Mouse (Mus musculus) kidney, embryonic 14.5 days (tissue): ENCODE measurements at regions not wholly inside any gene's neighbourhood (a gene's known extent, or its start where the extent isn't known, plus 50 kb on each side); places are given as distances from the start of the nearest gene placed in this dataset.

Experiments used
- ATAC-seq: fragments of 200-750 bp; cut with Nextera tagmentation; 2 replicates; pipeline ENCODE4 v1.8.0; 2017; ENCODE audit warnings: moderate number of reproducible peaks, mild to moderate bottlenecking, moderate TSS enrichment, moderate library complexity; ENCODE audit not compliant: low FRiP score, low TSS enrichment
- H3K27ac ChIP-seq: fragments of 300-500 bp; sonication (generic); 2 replicates; pipeline ENCODE4 v1.5.1; 2014; ENCODE audit warnings: low read depth, mild to moderate bottlenecking, low read length, moderate library complexity, mixed read lengths
- H3K27me3 ChIP-seq: fragments of 300-500 bp; sonication (generic); 2 replicates; pipeline ENCODE4 v1.6.1; 2014; ENCODE audit warnings: mild to moderate bottlenecking, low read length; ENCODE audit not compliant: control insufficient read depth, insufficient read depth
- H3K36me3 ChIP-seq: fragments of 300-500 bp; sonication (generic); 2 replicates; pipeline ENCODE4 v1.6.1; 2014; ENCODE audit warnings: low read length, mixed read lengths; ENCODE audit not compliant: control insufficient read depth, insufficient read depth
- H3K4me1 ChIP-seq: fragments of 300-500 bp; sonication (generic); 2 replicates; pipeline ENCODE4 v1.6.1; 2014; ENCODE audit warnings: low read length, mixed read lengths; ENCODE audit not compliant: control insufficient read depth, insufficient read depth
- H3K4me2 ChIP-seq: fragments of 300-500 bp; sonication (generic); replicated peaks from 2 replicates; pipeline ENCODE4 v1.6.1; 2014; ENCODE audit warnings: low read depth, mild to moderate bottlenecking, low read length
- H3K4me3 ChIP-seq: fragments of 300-500 bp; sonication (generic); 2 replicates; pipeline ENCODE4 v1.5.1; 2014; ENCODE audit warnings: mild to moderate bottlenecking, low read length
- H3K9ac ChIP-seq: fragments of 300-500 bp; sonication (generic); 2 replicates; pipeline ENCODE4 v1.6.1; 2014; ENCODE audit warnings: low read depth, mild to moderate bottlenecking, low read length, moderate library complexity
- H3K9me3 ChIP-seq: fragments of 300-500 bp; sonication (generic); 2 replicates; pipeline ENCODE4 v1.6.1; 2016; ENCODE audit warnings: low read length; ENCODE audit not compliant: control insufficient read depth
- WGBS: fragments of 180-500 bp; shearing (Covaris S2); extraction: QIAGEN DNeasy Blood & Tissue Kit; methylation state at CpG from one replicate; pipeline ENCODE4 v1.1.7; 2014; 5-methylcytosine and 5-hydroxymethylcytosine counted together

GRCm38 (mm10) chr14:76632763-76633162 is 76.1 kb upstream of the Serp2 start:
- no peak for ATAC-seq
- Histone ChIP-seq H3K27ac (no peak overlapping the region), H3K4me3 (no peak overlapping the region), H3K36me3 (no peaks in the 10 kb centered on the region), H3K9me3 (no peaks in the 10 kb centered on the region), H3K4me2 (no peak overlapping the region), H3K27me3 (no peaks in the 10 kb centered on the region), H3K4me1 (peaks cover 7% of the 10 kb centered on the region), H3K9ac (no peak overlapping the region)
- WGBS, result 63% methylated on average over 6 of the region's 6 CpGs

- Histone ChIP-seq H3K36me3 (no peaks in the 10 kb centered on the region), H3K9ac (no peak overlapping the region), H3K4me1 (peaks cover 7% of the 10 kb centered on the region), H3K4me3 (no peak overlapping the region), H3K27ac (no peak overlapping the region), H3K27me3 (no peaks in the 10 kb centered on the region), H3K9me3 (no peaks in the 10 kb centered on the region), H3K4me2 (no peak overlapping the region)
- ATAC-seq, result no peak
- WGBS, result 62% methylated on average over 6 of the region's 6 CpGs
Measured at GRCm38 (mm10) chr14:76631740-76632139, 75.1 kb upstream of the Serp2 start.

GRCm38 (mm10) chr14:76631181-76631580 is 74.5 kb upstream of the Serp2 start:
- no peak for ATAC-seq
- no peaks in the 10 kb centered on the region for H3K36me3 ChIP-seq
- no peaks in the 10 kb centered on the region for H3K9me3 ChIP-seq
- H3K4me3 ChIP-seq, result no peak overlapping the region
- WGBS, result 78% methylated on average over 4 of the region's 4 CpGs
- H3K9ac ChIP-seq, result no peak overlapping the region
- peaks cover 7% of the 10 kb centered on the region for H3K4me1 ChIP-seq
- H3K4me2 ChIP-seq, result no peak overlapping the region
- no peaks in the 10 kb centered on the region for H3K27me3 ChIP-seq
- H3K27ac ChIP-seq, result no peak overlapping the region

- no peak overlapping the region for H3K4me3 ChIP-seq
- 81% methylated on average over 11 of the region's 11 CpGs for WGBS
Measured at GRCm38 (mm10) chr14:76629913-76630478, 73.3 kb upstream of the Serp2 start.

GRCm38 (mm10) chr14:76628182-76628892 is 71.6 kb upstream of the Serp2 start:
- H3K9ac ChIP-seq, result no peak overlapping the region
- ATAC-seq, result no peak
- H3K4me3 ChIP-seq, result no peak overlapping the region
- H3K9me3 ChIP-seq, result no peaks in the 10 kb centered on the region
- no peak overlapping the region for H3K4me2 ChIP-seq
- H3K36me3 ChIP-seq, result no peaks in the 10 kb centered on the region
- WGBS, result 59% methylated on average over 10 of the region's 10 CpGs
- peaks cover 27% of the 10 kb centered on the region for H3K4me1 ChIP-seq
- no peaks in the 10 kb centered on the region for H3K27me3 ChIP-seq
- peak overlapping the region; percentile 51; the same call in 1 of the 2 replicates for H3K27ac ChIP-seq

More at GRCm38 (mm10) chr14:76629913-76630478, 73.3 kb upstream of the Serp2 start:
- no peak overlapping the region for H3K4me2 ChIP-seq
- H3K9me3 ChIP-seq, result no peaks in the 10 kb centered on the region
- H3K4me1 ChIP-seq, result peaks cover 15% of the 10 kb centered on the region
- no peak overlapping the region for H3K9ac ChIP-seq
- no peaks in the 10 kb centered on the region for H3K27me3 ChIP-seq
- H3K27ac ChIP-seq, result no peak overlapping the region
- ATAC-seq, result no peak
- H3K36me3 ChIP-seq, result no peaks in the 10 kb centered on the region

GRCm38 (mm10) chr14:76625589-76626368 is 69.1 kb upstream of the Serp2 start:
- WGBS, result 70% methylated on average over 10 of the region's 10 CpGs
- ATAC-seq, result no peak
- Histone ChIP-seq H3K36me3 (no peaks in the 10 kb centered on the region), H3K27me3 (no peaks in the 10 kb centered on the region), H3K9me3 (no peaks in the 10 kb centered on the region), H3K4me2 (no peak overlapping the region), H3K4me1 (peaks cover 38% of the 10 kb centered on the region), H3K27ac (no peak overlapping the region; the same call in 1 of the 2 replicates), H3K9ac (no peak overlapping the region), H3K4me3 (no peak overlapping the region)

- ATAC-seq, result no peak
- H3K4me1 ChIP-seq, result peaks cover 38% of the 10 kb centered on the region
- no peaks in the 10 kb centered on the region for H3K27me3 ChIP-seq
- 68% methylated on average over 7 of the region's 7 CpGs for WGBS
- no peaks in the 10 kb centered on the region for H3K36me3 ChIP-seq
- H3K9me3 ChIP-seq, result no peaks in the 10 kb centered on the region
- H3K27ac ChIP-seq, result no peak overlapping the region; the same call in 1 of the 2 replicates
- H3K4me3 ChIP-seq, result no peak overlapping the region
- no peak overlapping the region for H3K9ac ChIP-seq
- H3K4me2 ChIP-seq, result no peak overlapping the region
Measured at GRCm38 (mm10) chr14:76624626-76625378, 68.1 kb upstream of the Serp2 start.

- Histone ChIP-seq H3K36me3 (no peaks in the 10 kb centered on the region), H3K4me2 (peak overlapping the region; percentile 23; the same call in 1 of the 2 replicates), H3K27me3 (no peaks in the 10 kb centered on the region), H3K4me1 (peaks cover 38% of the 10 kb centered on the region), H3K27ac (peak overlapping the region; percentile 93), H3K9ac (peak overlapping the region; percentile 38; the same call in 1 of the 2 replicates), H3K9me3 (no peaks in the 10 kb centered on the region), H3K4me3 (no peak overlapping the region)
- peak; percentile 3; the same call in 1 of the 2 replicates for ATAC-seq
- WGBS, result 10% methylated on average over 10 of the region's 10 CpGs
Measured at GRCm38 (mm10) chr14:76623371-76623988, 66.8 kb upstream of the Serp2 start.
